Mouse (Mus musculus) liver, postnatal 0 days (tissue): ENCODE measurements around the gene Omp. TPM values are rescaled to one million over a fixed set of nuclear protein-coding genes. Genes with fewer than 3 reads are reported as not detected.

ENCODE experiments used
- ATAC-seq: fragments of 200-750 bp; cut with Nextera tagmentation; 2 replicates; pipeline ENCODE4 v1.8.0; 2017; ENCODE audit warnings: mild to moderate bottlenecking, moderate library complexity
- DNase-seq: peaks from one replicate; pipeline ENCODE4 v3.0.0-alpha.2; 2016
- H3K27ac ChIP-seq: fragments of 300-500 bp; sonication (generic); 2 replicates; pipeline ENCODE4 v1.5.1; 2014; ENCODE audit warnings: antibody characterized with exemption, moderate library complexity, mild to moderate bottlenecking, low read depth
- H3K27me3 ChIP-seq: fragments of 300-500 bp; sonication (generic); 2 replicates; pipeline ENCODE4 v1.6.1; 2014; ENCODE audit warnings: low read length, control low read depth, mixed read lengths; ENCODE audit not compliant: insufficient read depth
- H3K36me3 ChIP-seq: fragments of 300-500 bp; sonication (generic); replicated peaks from 2 replicates; pipeline ENCODE4 v1.6.1; 2014; ENCODE audit warnings: mild to moderate bottlenecking, control low read depth, low read length, moderate library complexity, mixed read lengths; ENCODE audit not compliant: insufficient read depth
- H3K4me1 ChIP-seq: fragments of 300-500 bp; sonication (generic); 2 replicates; pipeline ENCODE4 v1.6.1; 2014; ENCODE audit warnings: antibody characterized with exemption, mild to moderate bottlenecking, control low read depth; ENCODE audit not compliant: insufficient read depth
- H3K4me2 ChIP-seq: fragments of 300-500 bp; sonication (generic); 2 replicates; pipeline ENCODE4 v1.6.1; 2014; ENCODE audit warnings: low read depth, mild to moderate bottlenecking, low read length, moderate library complexity, mixed read lengths
- H3K4me3 ChIP-seq: fragments of 300-500 bp; sonication (generic); 2 replicates; pipeline ENCODE4 v1.5.1; 2014; ENCODE audit warnings: low read depth, low read length
- H3K9ac ChIP-seq: fragments of 300-500 bp; sonication (generic); replicated peaks from 2 replicates; pipeline ENCODE4 v1.6.1; 2014; ENCODE audit warnings: mild to moderate bottlenecking, moderate library complexity
- H3K9me3 ChIP-seq: fragments of 300-500 bp; sonication (generic); 2 replicates; pipeline ENCODE4 v1.6.1; 2016; ENCODE audit warnings: mild to moderate bottlenecking, control low read depth, low read length, mixed read lengths
- CTCF ChIP-seq: sonication (generic); IDR thresholded peaks from 2 replicates; pipeline ENCODE4 v1.5.1; 2016; ENCODE audit warnings: antibody characterized with exemption, low read depth
- EP300 ChIP-seq: IDR thresholded peaks from 2 replicates; pipeline ENCODE4 v1.6.1; 2016; ENCODE audit warnings: antibody characterized with exemption, low read depth, mild to moderate bottlenecking
- WGBS: fragments of 180-500 bp; shearing (Covaris S2); extraction: QIAGEN DNeasy Blood & Tissue Kit; methylation state at CpG from one replicate; pipeline ENCODE4 v1.1.7; 2014; ENCODE audit not compliant: insufficient replicate concordance; 5-methylcytosine and 5-hydroxymethylcytosine counted together
- polyA plus RNA-seq: library from polyadenylated mRNA; unstranded; fragments of >200 nt; fragmentation: Nextera tagmentation; extraction: Ambion mirVana; gene quantifications from 2 replicates; pipeline ENCODE4 v1.2.1, GENCODE M21; 2015

The Omp gene
- polyA plus RNA-seq, 1 experiment from 2014 or later: 0.23 TPM

GRCm38 (mm10) chr7:98153892-98154291, 8.6 kb upstream of the Omp start:
- no peak overlapping the region for H3K9ac ChIP-seq
- H3K27me3 ChIP-seq: no peaks in the 10 kb centered on the region
- no peaks in the 10 kb centered on the region for H3K9me3 ChIP-seq
- TF ChIP-seq CTCF: no peak
- TF ChIP-seq EP300: no peak
- 80% methylated on average over 5 of the region's 5 CpGs for whole genome bisulfite sequencing
- H3K27ac ChIP-seq: no peak overlapping the region
- no peak overlapping the region for H3K4me3 ChIP-seq
- no peak for ATAC-seq
- no peak for DNase-seq
- H3K4me2 ChIP-seq: no peak overlapping the region
- H3K36me3 ChIP-seq: no peaks in the 10 kb centered on the region
- peaks cover 19% of the 10 kb centered on the region for H3K4me1 ChIP-seq

- TF ChIP-seq CTCF: peak; percentile 47
- no peak for TF ChIP-seq EP300
- DNase-seq (no peak), ATAC-seq (no peak)
- H3K4me1 ChIP-seq: peaks cover 19% of the 10 kb centered on the region
- H3K9ac ChIP-seq: no peak overlapping the region
- H3K27ac ChIP-seq: no peak overlapping the region
- H3K27me3 ChIP-seq: no peaks in the 10 kb centered on the region
- no peaks in the 10 kb centered on the region for H3K36me3 ChIP-seq
- H3K4me2 ChIP-seq: no peak overlapping the region
- no peak overlapping the region for H3K4me3 ChIP-seq
- no peaks in the 10 kb centered on the region for H3K9me3 ChIP-seq
- 55% methylated on average over 3 of the region's 3 CpGs for WGBS
Measured at GRCm38 (mm10) chr7:98153345-98153744, 8.0 kb upstream of the Omp start.

- TF ChIP-seq EP300: no peak
- no peak for TF ChIP-seq CTCF
- no peaks in the 10 kb centered on the region for H3K27me3 ChIP-seq
- H3K9ac ChIP-seq: no peak overlapping the region
- H3K4me1 ChIP-seq: peaks cover 12% of the 10 kb centered on the region
- H3K27ac ChIP-seq: no peak overlapping the region
- DNase-seq (no peak), ATAC-seq (no peak)
- WGBS: 79% methylated on average over 8 of the region's 8 CpGs
- H3K9me3 ChIP-seq: no peaks in the 10 kb centered on the region
- no peak overlapping the region for H3K4me2 ChIP-seq
- H3K4me3 ChIP-seq: no peak overlapping the region
- H3K36me3 ChIP-seq: no peaks in the 10 kb centered on the region
Measured at GRCm38 (mm10) chr7:98152400-98152799, 7.1 kb upstream of the Omp start.

- Histone ChIP-seq H3K9ac (no peak overlapping the region), H3K27me3 (no peaks in the 10 kb centered on the region), H3K4me2 (no peak overlapping the region), H3K36me3 (no peaks in the 10 kb centered on the region), H3K27ac (no peak overlapping the region), H3K4me1 (no peaks in the 10 kb centered on the region; the same call in 1 of the 2 replicates), H3K9me3 (no peaks in the 10 kb centered on the region), H3K4me3 (no peak overlapping the region)
- peak; percentile 49 for TF ChIP-seq CTCF
- no peak for TF ChIP-seq EP300
- DNase-seq (no peak), ATAC-seq (no peak)
- WGBS: 65% methylated on average over 5 of the region's 5 CpGs
Measured at GRCm38 (mm10) chr7:98150525-98150924, 5.2 kb upstream of the Omp start.

- no peak overlapping the region for H3K9ac ChIP-seq
- no peaks in the 10 kb centered on the region for H3K27me3 ChIP-seq
- DNase-seq (no peak), ATAC-seq (no peak)
- no peak overlapping the region for H3K4me2 ChIP-seq
- 59% methylated on average over 3 of the region's 3 CpGs for WGBS
- no peak overlapping the region for H3K4me3 ChIP-seq
- no peaks in the 10 kb centered on the region for H3K9me3 ChIP-seq
- no peaks in the 10 kb centered on the region for H3K4me1 ChIP-seq
- TF ChIP-seq EP300: no peak
- H3K27ac ChIP-seq: no peak overlapping the region
- no peaks in the 10 kb centered on the region for H3K36me3 ChIP-seq
Measured at GRCm38 (mm10) chr7:98149802-98150201, 4.5 kb upstream of the Omp start.

GRCm38 (mm10) chr7:98148721-98149407, 3.6 kb upstream of the Omp start:
- H3K27me3 ChIP-seq: no peaks in the 10 kb centered on the region
- no peak for ATAC-seq
- no peaks in the 10 kb centered on the region for H3K4me1 ChIP-seq
- no peak overlapping the region for H3K9ac ChIP-seq
- TF ChIP-seq CTCF (no peak), EP300 (no peak)
- no peak overlapping the region for H3K27ac ChIP-seq
- H3K4me2 ChIP-seq: no peak overlapping the region
- H3K4me3 ChIP-seq: no peak overlapping the region
- DNase-seq: no peak
- WGBS: 85% methylated on average over 10 of the region's 10 CpGs
- no peaks in the 10 kb centered on the region for H3K36me3 ChIP-seq
- no peaks in the 10 kb centered on the region for H3K9me3 ChIP-seq

- no peak for ATAC-seq
- no peak for DNase-seq
- no peaks in the 10 kb centered on the region for H3K9me3 ChIP-seq
- no peaks in the 10 kb centered on the region for H3K27me3 ChIP-seq
- H3K4me1 ChIP-seq: peaks cover 2% of the 10 kb centered on the region; the same call in 1 of the 2 replicates
- no peak overlapping the region for H3K9ac ChIP-seq
- 75% methylated on average over 8 of the region's 8 CpGs for WGBS
- no peak for TF ChIP-seq CTCF
- no peak for TF ChIP-seq EP300
- H3K4me2 ChIP-seq: no peak overlapping the region
- no peaks in the 10 kb centered on the region for H3K36me3 ChIP-seq
- no peak overlapping the region for H3K4me3 ChIP-seq
- H3K27ac ChIP-seq: no peak overlapping the region
Measured at GRCm38 (mm10) chr7:98147766-98148165, 2.5 kb upstream of the Omp start.
